Mouse (Mus musculus) embryonic fibroblast, embryonic 13.5 days (primary cell): ENCODE measurements around the gene Gm5269.

ENCODE experiments used
- CTCF ChIP-seq: IDR thresholded peaks from 2 replicates; pipeline ENCODE4 v1.5.1; 2011; ENCODE audit warnings: mild to moderate bottlenecking, control low read depth, low read length, moderate library complexity, borderline replicate concordance; ENCODE audit not compliant: insufficient read depth
- POLR2A ChIP-seq: IDR thresholded peaks from 2 replicates; pipeline ENCODE4 v1.6.1; 2011; ENCODE audit warnings: low read depth, mild to moderate bottlenecking, control low read depth, low read length, moderate library complexity

GRCm38 (mm10) chr1:45925131-45925499 lies 35.0 kb upstream of the Gm5269 start:
- TF ChIP-seq CTCF (no peak), POLR2A (no peak)
